Mouse (Mus musculus) kidney, adult 9 months (tissue): ENCODE measurements at regions not wholly inside any gene's neighbourhood (a gene's known extent, or its start where the extent isn't known, plus 50 kb on each side); places are given as distances from the start of the nearest gene placed in this dataset.
A peak's percentile ranks its signal among the peaks of the same experiment; 100 is the strongest.
"Not testable (repeated sequence)": the region's sequence is repeated elsewhere in the genome, so short reads cannot be mapped to it uniquely, and the experiment has no call there.

Experiments
- DNase-seq: peaks from one replicate; pipeline ENCODE4 v3.0.0; 2022

DNA sequence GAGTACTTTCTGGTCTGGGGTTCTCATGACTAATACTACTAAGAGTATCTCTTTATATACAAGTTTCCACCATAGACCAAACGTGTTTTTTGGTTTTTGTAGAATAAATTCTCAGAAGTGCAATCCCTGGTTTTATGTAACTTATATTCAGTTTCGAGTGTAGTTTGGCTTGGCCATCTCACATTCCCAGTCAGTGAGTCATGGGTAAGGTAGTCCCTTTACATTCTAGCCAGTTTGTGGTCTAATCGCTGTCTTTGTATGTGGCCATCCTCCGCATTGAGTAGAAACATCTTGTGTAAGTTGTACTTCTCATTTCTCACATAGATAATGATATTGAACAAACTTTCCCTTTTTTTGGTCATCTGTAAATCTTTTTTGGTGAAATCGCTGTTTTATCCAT lies 88.3 kb downstream of the Anxa5 start:
- DNase-seq, result no peak

DNA sequence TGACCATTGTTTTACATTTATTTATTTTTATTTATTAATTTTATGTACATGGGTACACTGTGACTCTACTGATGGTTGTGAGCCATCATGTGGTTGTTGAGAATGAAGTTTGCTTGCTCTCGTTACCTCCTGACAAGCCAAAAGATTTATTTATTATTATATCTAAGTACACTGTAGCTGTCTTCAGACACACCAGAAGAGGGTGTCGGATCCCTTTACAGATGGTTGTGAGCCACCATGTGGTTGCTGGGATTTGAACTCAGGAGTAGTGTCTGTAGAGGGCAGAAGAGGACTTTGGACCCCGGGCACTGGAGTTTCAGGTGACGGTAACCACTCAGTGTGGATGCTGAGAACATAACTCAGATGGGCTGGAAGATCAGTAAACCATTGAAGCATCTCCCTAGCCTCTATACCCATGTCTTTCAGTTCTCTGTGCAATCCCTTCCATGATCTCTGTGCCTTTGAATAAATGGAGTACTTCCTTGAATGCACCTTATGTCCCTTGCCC lies 92.2 kb downstream of the Anxa5 start:
- DNase-seq, result no peak

DNA sequence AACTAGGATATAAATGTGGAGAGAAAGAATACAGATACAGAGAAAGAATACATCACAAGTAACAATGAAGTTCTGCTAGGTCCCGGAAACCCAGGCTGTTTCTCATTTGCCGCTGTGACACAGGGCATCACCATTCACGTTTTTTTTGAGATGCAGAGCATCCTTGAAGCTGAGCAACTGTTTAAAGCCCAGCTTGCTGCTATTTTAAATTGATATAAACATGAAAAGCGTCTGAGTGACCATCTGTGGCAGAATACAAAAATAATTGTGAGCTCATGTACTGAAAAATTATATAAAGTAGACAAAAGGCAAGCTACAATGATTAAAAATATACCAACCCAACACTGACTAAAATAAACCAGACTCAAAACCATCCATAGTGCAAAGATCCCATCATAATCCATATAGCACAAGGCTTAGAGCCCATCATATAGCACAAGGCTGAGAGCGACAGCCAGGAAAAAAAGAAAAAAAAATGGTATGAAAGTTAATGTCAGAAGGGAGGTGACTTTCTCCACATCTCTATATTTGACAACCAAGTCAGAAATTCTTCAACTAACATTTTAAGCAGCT lies 94.0 kb downstream of the Anxa5 start:
- DNase-seq, result no peak

DNA sequence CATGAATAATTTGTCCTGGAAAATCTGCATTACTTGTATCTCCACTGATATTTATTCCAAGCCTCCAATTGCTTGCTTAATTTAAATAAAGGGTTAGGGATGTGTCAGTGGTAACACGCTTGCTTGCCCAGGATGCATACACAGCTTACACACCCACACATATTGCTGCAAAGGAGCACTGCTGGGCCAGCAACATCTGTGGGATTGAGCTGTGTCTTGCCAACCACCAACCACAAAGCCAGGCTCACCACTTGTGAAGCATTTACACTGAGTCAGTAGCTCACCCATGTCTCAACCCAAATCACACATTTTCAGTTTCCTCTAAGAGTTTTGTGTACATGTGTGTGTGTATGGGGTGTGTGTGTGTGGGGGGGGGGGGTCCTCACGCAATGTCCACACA lies 100.0 kb downstream of the Anxa5 start:
- no peak for DNase-seq

DNA sequence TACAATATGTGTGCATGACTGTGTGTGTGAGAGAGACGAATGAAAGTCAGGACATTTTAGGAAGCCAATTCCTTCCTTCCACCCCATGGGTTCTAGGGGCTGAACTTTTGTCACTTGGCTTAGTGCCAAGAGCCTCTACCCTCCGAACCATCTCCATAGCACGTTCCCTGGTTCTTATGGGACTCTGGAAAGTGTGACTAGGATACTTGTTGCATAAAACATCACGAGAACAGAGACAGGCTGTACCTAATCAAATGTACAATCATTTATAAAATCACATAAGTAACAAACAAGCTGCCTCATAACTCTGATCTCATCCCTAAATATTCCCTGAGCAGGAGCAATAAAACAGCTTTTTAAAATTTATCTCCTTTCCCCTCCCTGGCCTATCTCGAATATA lies 100.8 kb downstream of the Anxa5 start:
- DNase-seq, result no peak

DNA sequence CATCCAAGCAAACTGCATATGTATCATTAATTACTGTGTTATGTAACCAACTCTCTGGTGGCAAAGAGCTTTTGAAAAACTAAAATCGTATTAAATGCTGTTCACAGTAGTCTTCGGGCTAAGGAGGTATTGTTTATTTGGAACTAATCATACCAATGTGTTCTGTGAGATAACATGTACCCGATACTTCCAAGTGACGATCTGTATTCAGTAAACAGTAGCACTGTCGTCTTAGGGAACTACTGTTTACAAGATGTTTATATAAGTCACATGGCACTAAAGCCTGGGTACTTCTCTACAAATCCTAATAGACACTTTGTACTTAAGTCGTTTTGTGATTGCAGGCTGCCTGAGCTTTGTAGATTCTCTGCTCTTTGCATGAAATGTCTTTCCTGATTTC lies 114.8 kb downstream of the Anxa5 start:
- DNase-seq, result no peak

DNA sequence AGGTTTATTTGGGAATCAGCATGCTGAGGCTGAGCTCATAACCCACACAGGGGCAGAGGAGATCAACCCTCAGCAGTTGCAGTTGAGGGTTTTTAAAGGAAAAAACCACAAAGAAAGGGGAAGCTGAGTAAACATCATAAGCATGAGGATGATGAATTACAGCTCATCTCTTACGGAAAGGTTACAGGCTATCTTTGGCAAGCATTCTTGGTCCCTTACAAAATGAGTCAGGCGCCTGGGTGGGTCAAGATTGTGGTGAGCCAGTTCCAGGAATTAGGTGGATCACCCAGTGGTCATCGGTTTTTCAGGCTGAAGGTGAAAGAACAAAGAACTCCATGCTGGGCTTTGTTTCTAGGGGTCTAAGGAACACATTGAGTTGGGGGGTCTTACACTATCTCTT lies 121.5 kb downstream of the Anxa5 start:
- not testable (repeated sequence) for DNase-seq

DNA sequence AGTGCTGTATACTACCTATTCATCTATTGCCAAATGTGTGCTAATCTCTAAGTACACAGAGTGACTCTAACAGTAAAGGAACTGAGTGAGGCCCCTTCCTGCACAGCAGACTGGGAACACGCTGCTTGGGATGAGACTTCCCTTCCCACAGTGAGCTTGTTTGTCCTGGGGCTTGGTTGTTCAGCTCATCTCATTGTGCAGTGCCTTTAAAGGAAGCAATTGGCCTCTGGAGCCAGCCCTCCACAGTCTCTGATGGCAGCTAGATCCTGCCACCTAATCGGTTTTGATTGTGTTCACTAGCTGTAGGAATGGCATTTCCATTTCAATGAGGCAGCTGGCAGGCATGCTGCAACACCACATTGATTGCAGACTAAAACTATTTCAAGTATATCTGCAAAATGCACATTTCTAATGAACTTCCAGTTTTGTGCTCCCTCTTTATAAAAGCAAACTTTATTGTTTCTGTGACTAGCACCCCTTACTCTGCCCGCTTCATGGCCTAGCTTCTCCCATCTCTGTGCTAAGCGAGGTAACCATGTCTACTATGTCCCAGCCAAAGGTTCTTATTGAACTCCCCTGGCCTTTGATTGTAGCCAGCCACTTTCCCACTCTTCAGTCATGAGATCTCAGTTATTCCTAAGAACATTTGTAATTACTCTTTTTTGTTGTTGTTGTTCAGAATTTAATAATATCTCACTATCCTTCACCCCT lies 123.5 kb downstream of the Anxa5 start:
- DNase-seq, result no peak

DNA sequence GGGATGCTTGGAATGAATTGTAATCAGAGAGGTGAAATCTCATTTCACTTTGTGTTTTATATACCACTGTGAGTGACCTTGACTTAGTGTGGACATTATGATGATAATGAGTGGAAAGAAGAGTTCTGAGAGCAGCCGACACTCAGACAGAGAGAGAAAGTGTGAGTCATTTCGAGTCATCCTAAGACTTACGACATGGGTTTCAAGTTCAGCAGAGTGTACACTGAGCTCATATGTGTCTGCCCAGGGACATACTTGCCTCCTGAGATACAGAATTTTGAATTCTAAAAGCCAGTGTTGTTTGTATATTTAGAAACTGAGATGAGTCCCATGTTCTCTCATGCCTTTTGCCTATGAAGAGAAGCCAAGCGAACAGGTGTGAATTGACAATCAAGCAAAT lies 126.6 kb downstream of the Anxa5 start:
- DNase-seq, result no peak

DNA sequence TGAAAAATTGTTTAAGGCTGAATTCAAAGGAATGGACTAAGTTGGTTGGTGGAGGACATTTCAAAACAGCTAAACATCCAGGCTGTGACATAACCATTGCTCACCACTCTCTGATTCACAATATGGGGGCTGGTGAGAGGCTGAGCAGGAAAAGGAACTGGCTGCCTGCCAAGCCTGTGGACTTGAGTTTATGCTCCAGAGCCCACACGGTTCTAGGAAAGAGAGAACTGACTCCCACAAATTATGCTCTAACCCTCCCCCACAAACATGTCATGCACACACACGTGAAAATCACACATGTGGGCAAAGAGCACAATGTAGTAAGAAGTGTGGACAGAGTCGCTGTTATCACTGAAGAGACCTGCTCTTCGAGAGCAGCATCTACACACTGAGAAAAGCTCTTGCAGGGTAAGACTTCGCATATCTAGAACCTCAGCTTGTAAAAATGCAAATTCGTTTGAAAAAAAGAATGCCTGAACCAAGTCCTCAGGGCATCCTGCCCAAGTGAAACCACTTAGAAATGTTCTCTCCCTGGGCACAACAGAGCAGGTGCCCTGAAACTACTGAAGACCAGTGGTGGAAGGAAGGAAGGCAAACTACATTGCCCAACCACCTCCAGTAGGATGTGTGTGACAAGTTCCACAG lies 118.9 kb upstream of the Qrfpr start:
- DNase-seq, result peak; percentile 17

DNA sequence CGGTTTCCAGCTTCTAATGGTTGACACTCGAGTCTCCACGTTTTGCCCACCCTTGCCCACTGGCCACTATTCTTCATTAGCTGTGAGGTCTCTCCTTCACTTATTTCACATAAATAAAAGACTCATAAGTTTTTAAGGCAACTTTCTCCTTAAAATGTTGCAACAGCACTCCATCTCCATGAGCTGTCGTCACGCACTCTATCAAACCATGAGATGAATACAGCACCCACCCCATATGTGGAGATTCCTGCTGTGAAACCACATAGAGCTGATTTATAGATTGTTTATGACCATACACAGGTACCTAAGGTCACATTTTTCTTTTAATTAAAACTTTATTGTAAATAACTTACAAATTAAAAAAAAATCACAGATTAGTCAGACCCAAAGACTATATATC lies 117.5 kb upstream of the Qrfpr start:
- no peak for DNase-seq

DNA sequence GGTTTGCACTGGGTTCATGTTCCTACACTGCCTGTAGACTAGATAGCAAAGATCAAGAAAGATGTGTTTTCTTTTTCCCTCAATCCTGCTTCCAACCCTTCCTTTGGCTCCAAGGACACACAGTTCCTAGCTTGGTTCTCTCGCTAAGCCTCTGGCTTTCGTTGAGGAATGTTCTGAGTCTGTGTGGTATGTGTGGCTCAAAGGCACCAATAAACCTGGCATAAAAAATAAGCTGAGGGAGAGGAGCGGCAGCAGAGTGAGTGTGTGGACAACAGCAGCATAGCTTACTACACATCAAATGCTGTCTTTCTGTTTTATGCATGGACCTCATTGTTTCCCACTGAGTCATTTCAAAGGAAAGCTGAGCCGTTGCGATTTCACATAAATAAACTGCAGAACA lies 112.2 kb upstream of the Qrfpr start:
- no peak for DNase-seq

DNA sequence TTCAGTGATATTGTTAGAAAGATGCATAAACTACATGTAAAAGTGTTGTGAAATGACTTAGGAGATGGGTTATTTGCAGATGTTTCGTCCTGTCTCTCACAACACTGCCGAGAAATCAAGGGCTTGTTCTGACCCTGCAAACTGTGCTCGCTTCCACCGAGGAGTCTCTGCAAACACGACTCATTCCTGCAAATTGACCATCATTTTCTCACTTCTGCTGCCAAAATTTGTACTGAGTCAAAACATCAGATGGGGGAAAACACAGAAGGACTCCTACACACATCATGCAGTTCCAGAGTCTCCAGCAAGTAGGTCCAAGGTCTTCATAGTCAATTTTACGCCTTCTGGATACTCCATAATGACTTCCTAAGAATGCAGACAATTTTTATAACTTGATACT lies 109.9 kb upstream of the Qrfpr start:
- DNase-seq, result no peak

DNA sequence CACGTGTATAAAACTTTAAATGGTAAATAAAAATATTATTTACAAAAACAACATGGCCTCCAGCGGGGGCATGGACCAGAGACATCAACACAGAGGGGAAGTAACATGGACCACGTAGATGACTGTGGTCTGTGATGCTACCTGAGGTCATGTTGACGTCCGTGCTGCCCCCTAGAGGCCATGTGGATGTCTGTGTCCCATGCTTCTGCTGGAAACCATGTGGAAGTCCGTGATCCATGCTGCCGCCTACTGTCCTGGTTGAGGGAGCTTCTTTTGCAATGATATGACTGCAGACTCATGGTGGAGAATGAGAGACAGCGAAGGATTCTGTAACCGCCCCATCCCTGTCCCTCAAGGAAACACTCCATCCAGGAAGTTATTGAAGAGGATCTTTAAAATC lies 108.5 kb upstream of the Qrfpr start:
- DNase-seq, result peak; percentile 64

DNA sequence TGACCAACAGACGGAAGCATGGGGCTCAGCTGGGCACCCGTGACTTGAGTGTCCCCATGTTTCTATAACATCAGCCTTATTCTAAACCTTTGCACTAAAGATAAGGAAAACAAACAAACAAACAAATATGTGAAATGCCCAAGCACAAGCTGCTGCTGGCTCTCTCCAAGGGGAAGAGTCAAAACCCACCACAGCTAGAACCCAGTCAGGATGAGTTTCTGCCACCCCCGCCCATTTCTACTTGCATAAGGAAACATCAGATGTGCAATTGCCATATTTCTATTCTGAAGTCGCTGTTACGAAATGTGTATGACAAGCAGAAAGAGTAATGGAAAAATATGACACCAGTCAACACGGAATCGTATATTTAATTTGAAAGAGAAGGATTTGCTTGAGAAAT lies 107.5 kb upstream of the Qrfpr start:
- no peak for DNase-seq

DNA sequence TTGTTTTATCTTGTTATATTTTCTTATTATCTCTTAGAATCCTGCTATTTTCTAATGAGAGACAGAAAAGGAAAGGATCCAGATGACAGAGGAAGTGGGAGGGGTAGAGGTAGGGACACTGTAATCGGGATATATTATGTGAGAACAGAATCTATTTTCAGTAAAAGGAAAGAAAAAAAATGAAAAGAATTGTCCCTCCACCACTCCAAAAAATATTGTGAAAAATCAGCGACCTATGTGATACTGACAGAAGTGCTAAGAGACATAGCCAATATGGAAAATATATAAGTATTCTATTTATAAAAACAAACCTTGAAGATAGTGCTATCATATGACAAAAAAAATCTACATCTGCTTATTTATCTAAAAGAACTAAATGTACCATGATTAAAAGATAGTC lies 106.8 kb upstream of the Qrfpr start:
- no peak for DNase-seq

DNA sequence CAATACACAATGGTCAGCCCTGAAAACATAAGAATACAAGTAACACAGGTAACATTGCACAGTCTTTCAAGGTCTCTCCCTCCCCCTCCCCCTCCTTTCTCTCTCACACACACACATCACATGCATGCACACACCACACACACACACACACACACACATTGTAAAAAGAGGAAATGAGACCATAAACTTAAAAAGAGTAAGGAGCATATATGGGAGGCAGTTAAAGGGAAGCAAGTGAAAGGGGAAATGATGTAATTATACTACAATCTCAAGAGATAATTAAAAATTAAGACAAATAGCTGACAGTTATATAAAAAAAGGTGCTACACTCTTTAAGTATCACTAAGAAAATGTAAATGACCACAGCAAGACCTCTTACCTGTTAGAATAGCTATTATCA lies 96.5 kb upstream of the Qrfpr start:
- DNase-seq, result no peak

DNA sequence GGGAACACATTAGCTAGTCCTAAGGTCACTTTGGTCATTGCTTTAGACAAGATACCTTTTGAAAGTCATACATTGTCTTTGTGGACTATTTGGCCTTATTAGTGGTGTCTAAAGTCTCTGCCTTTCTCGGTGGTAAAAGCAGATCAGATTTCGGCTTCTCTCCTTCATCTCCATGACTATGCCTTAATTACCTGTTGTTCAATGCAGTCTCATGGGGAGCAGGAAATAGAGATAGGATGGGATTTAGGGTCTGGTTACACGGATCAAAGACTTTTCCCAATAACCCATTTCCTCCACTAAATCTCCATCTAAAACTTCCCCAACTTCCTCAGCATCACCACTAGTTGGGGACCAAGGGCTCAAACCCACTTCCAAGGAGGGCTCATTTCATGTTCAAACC lies 89.2 kb upstream of the Qrfpr start:
- DNase-seq, result no peak

DNA sequence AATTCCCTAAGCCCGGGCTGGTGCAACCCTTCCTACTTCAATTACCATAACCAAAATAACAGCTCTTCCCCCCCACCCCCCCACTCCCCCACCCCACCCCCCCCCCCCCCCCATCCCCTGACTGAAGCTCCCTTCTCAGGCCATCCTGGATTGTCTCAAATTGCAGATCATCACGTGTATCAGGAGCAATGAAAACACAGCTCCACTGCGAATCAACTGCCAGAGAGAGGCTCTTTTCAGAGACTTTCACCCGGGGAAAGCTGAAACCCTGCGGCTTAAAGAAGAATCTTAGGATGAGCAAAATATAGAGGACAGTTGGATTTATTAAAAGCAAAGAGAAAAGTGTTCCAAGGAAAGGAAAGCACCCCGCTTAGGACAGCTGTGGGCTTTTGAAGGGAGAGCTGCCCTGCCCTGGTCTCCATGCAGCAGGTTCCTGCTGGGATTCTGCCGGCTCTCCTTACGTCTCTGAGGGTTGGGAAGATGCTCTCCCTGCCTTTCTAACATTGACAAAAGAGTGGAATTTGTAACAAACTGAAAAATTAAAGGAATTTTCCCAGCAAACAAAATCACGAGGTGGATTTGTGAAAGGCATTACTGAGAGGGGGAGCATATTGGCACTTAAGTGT lies 88.6 kb upstream of the Qrfpr start:
- no peak for DNase-seq

DNA sequence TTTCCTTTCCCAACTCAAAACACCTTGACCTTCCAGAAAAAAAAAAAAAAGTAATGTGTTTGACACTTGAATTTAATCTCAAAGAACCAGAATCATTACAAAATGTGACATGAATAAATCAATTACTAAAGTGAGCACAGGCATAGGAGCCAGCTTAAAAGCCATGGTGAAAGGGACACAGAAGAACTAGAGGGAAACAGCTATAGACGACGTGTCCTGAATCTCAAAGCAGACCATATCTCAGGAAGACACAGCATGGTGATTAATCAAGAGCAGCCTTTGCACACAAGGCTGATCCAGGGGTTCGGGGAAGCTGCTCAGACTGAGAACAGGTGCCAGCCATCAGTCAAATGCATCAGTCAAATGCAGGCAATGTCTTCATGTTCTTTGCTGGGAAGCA lies 74.7 kb upstream of the Qrfpr start:
- DNase-seq, result no peak

DNA sequence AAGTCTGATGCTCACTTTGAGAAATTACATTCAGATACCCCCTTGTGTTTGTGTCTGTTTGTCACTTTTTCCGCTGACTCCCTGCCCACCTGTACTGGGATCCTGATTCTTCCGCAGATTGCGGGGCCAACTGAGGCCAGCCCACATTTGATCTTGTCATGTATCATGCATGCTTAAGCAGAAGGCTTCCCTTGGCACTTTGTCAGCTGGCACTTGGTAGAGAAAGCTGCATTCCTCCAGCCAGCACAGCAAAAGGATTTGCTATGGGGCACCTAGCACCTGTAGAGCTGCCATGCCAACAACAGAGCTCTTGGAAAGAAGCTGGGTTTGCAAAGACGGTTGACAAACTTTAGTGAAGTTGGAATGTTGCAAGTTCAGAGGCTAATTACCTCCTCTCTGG lies 69.9 kb upstream of the Qrfpr start:
- no peak for DNase-seq

DNA sequence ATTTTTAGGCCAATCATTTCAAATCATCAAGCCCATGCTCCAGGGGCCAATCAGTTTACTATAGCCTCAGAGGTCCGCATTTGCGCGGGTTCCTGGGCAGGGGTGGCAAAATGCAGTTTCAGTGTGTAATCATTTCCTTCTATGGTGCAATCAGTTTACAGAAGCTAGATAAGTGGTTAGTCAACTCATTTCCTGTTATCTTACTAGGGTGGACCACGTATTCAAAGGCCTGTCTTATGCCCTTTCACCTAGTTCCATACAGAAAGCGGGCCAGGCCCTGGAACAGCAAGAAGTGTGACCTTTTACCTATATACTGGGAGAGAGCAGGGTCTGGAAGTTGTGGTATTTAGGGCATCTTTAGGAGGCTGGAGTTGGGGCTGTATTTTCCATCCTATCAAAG lies 62.0 kb upstream of the Qrfpr start:
- no peak for DNase-seq

DNA sequence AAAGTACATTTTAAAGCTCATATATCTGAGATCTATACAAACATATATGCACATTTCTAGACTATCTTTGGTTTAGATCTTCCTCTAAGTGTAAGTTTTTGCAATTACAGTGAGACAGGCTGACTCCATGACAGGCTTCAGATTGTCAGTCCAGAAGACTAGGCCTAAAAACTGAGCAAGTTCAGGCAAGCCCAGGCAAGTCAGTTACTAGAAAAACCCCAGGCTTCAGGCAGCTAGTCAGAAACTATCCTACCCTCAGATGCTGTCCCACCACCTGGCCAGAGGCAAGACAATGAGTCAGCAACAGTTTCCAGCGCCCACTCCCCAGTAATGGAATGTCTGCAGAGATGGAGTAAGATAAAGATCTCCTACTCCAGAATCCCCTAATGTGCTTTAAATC lies 53.4 kb upstream of the Qrfpr start:
- DNase-seq, result no peak
